ENCODE assay signal across 13 mouse cellular contexts in genomic region chr1:138448635-138449475, GRCm38 (mm10).
A peak's percentile ranks its signal among the peaks of the same experiment; 100 is the strongest.
DNase-seq lines count a peak whose midpoint lies in the region; ATAC-seq and TF ChIP-seq lines count a peak whose summit lies in the region.
"Had no signal": no experiment of that assay in that cellular context is flagged by ENCODE, and none has a peak within 500 bp of the region (broad histone marks: within the 10 kb centered on the region; RNA-seq: fewer than 3 reads in every experiment).

No protein-coding gene starts in this region.

- TF ChIP-seq CTCF in brain, embryonic 14.5 days (IDR thresholded peaks at IDR 0.05; ENCODE audit: borderline replicate concordance, extremely low read depth, insufficient read depth, insufficient read length): no peak

- no peaks in the 10 kb centered on the region for H3K36me3 ChIP-seq in heart, embryonic 12.5 days
- no peaks in the 10 kb centered on the region for H3K36me3 ChIP-seq in hindbrain, embryonic 16.5 days (ENCODE audit: control insufficient read depth, insufficient read depth, low read length)
- no peaks in the 10 kb centered on the region for H3K36me3 ChIP-seq in midbrain, embryonic 16.5 days (ENCODE audit: control insufficient read depth, insufficient read depth, low read length)
- H3K36me3 ChIP-seq: embryonic facial prominence, embryonic 15.5 days had no signal

- H3K9me3 ChIP-seq in heart, embryonic 12.5 days (replicated peaks): no peaks in the 10 kb centered on the region
- no peaks in the 10 kb centered on the region for H3K9me3 ChIP-seq in hindbrain, embryonic 16.5 days (ENCODE audit: control insufficient read depth, low read length)
- H3K9me3 ChIP-seq in midbrain, embryonic 16.5 days (replicated peaks; ENCODE audit: control insufficient read depth, low read length, poor library complexity, severe bottlenecking): no peaks in the 10 kb centered on the region
- H3K9me3 ChIP-seq: embryonic facial prominence, embryonic 15.5 days had no signal

- H3K4me3 ChIP-seq in heart, embryonic 12.5 days: no peak overlapping the region
- no peak overlapping the region for H3K4me3 ChIP-seq in hindbrain, embryonic 16.5 days (ENCODE audit: low read length)
- H3K4me3 ChIP-seq in midbrain, embryonic 16.5 days (ENCODE audit: low read depth, low read length): no peak overlapping the region
- H3K4me3 ChIP-seq: embryonic facial prominence, embryonic 15.5 days; gastrocnemius, adult 2 months had no signal

- no peak for TF ChIP-seq POLR2A in brain, embryonic 14.5 days (IDR thresholded peaks at IDR 0.05; ENCODE audit: borderline replicate concordance, extremely low read depth, insufficient read depth, insufficient read length, poor library complexity, severe bottlenecking)

- peak overlapping the region; percentile 31 for H3K4me2 ChIP-seq in heart, embryonic 12.5 days
- 0 out of 2 replicates have a peak overlapping the region, but pooled peaks have one; percentile 14 for H3K4me2 ChIP-seq in hindbrain, embryonic 16.5 days (ENCODE audit: low read length)
- H3K4me2 ChIP-seq in midbrain, embryonic 16.5 days (ENCODE audit: low read length): peak overlapping the region; percentile 23
- H3K4me2 ChIP-seq: embryonic facial prominence, embryonic 15.5 days had no signal

- no peak for ATAC-seq in heart, embryonic 12.5 days (ENCODE audit: insufficient number of reproducible peaks, low FRiP score)
- no peak for ATAC-seq in hindbrain, embryonic 16.5 days
- peak; percentile 87 for ATAC-seq in midbrain, embryonic 16.5 days
- ATAC-seq: inflammation-experienced regulatory T-cells, adult 6 months had no signal

- H3K27me3 ChIP-seq in heart, embryonic 12.5 days (replicated peaks): no peaks in the 10 kb centered on the region
- no peaks in the 10 kb centered on the region for H3K27me3 ChIP-seq in hindbrain, embryonic 16.5 days (replicated peaks; ENCODE audit: control insufficient read depth, insufficient read depth, low read length)
- no peaks in the 10 kb centered on the region for H3K27me3 ChIP-seq in midbrain, embryonic 16.5 days (ENCODE audit: control insufficient read depth, insufficient read depth, low read depth, low read length)
- H3K27me3 ChIP-seq: embryonic facial prominence, embryonic 15.5 days had no signal

- no peak overlapping the region for H3K9ac ChIP-seq in heart, embryonic 12.5 days
- no peak overlapping the region for H3K9ac ChIP-seq in hindbrain, embryonic 16.5 days (ENCODE audit: low read depth, low read length)
- no peak overlapping the region; the same call in 1 of the 2 replicates for H3K9ac ChIP-seq in midbrain, embryonic 16.5 days (ENCODE audit: low read depth, low read length)
- H3K9ac ChIP-seq: embryonic facial prominence, embryonic 15.5 days had no signal

- DNase-seq in heart, postnatal 14 days: no peak
- DNase-seq in brain, embryonic 14.5 days (ENCODE audit: low read depth): peak; percentile 79
- DNase-seq in right cerebral cortex, postnatal 4 days: no peak
- DNase-seq in testis, postnatal 10 days (ENCODE audit: low spot score): no peak
- DNase-seq: cerebellum, postnatal 14 days; gastrocnemius, adult 2 months; right cerebral cortex, adult 18-20 months; thymus, adult 2 months had no signal

- no peak overlapping the region for H3K27ac ChIP-seq in heart, embryonic 12.5 days (ENCODE audit: poor library complexity, severe bottlenecking)
- no peak overlapping the region for H3K27ac ChIP-seq in hindbrain, embryonic 16.5 days (ENCODE audit: low read depth, low read length)
- H3K27ac ChIP-seq in midbrain, embryonic 16.5 days (ENCODE audit: low read length): peak overlapping the region; percentile 59
- H3K27ac ChIP-seq: embryonic facial prominence, embryonic 15.5 days; gastrocnemius, adult 2 months had no signal

- intact Hi-C loops in heart, postnatal 14 days (cut with DNase I): no loop called here

- no peaks in the 10 kb centered on the region for H3K4me1 ChIP-seq in heart, embryonic 12.5 days (replicated peaks)
- no peaks in the 10 kb centered on the region for H3K4me1 ChIP-seq in hindbrain, embryonic 16.5 days (ENCODE audit: control insufficient read depth, insufficient read depth, low read depth, low read length)
- peaks cover 12% of the 10 kb centered on the region; the same call in 1 of the 2 replicates for H3K4me1 ChIP-seq in midbrain, embryonic 16.5 days (ENCODE audit: control insufficient read depth, insufficient read depth, low read length)
- H3K4me1 ChIP-seq: embryonic facial prominence, embryonic 15.5 days had no signal

- WGBS in heart, embryonic 12.5 days: 51% methylated on average over 15 of the region's 15 CpGs
- WGBS in hindbrain, embryonic 16.5 days: 57% methylated on average over 15 of the region's 15 CpGs
- WGBS in midbrain, embryonic 16.5 days: 42% methylated on average over 15 of the region's 15 CpGs
